ENCODE assay signal across 21 mouse cellular contexts in the genomic region with DNA sequence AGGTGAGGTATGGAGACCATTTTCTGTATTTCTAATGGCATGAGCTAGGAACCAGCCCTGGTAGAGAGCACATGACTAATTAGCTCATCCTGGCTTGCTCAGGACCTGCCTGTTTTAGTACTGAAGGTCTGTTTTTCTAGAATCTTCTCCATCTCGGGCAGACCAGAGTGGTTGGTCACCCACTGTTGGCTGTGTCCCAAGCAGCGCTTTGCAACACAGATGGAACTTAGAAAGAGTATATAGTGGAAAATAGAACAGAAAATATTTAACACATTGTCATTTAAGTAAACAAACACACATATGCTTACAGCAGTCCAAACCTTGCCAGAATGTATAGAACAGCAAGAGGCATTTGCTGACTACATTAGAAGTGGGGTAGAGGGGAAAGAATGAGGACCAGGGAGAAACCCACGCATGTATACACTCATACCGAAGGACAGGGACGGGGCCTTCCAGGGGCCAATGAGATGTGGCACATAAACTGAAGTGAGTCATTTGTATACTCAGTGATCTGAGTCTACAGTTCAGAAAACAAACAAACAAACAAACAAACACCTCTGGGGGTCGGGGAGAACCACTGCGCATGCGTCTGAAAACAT. TPM values are rescaled to one million over a fixed set of nuclear protein-coding genes. Genes with fewer than 3 reads are reported as not detected.
"Had no signal": no experiment of that assay in that cellular context is flagged by ENCODE, and none has a peak within 500 bp of the region (broad histone marks: within the 10 kb centered on the region; RNA-seq: fewer than 3 reads in every experiment).

No protein-coding gene starts in this region.

- H3K9ac ChIP-seq: liver, embryonic 13.5 days; liver, embryonic 15.5 days; liver, postnatal 0 days; midbrain, embryonic 13.5 days; midbrain, embryonic 15.5 days; neural tube, embryonic 12.5 days; stomach, embryonic 15.5 days had no signal

- DNase-seq: liver, embryonic 13.5 days; liver, postnatal 0 days; lung, adult 2 months; lung, postnatal 10 days; thymus, adult 2 months; thymus, postnatal 25 days; thymus, postnatal 4 days had no signal

- H3K4me1 ChIP-seq: liver, embryonic 13.5 days; liver, embryonic 15.5 days; midbrain, embryonic 15.5 days; neural tube, embryonic 12.5 days; stomach, embryonic 15.5 days had no signal

- H3K4me3 ChIP-seq: liver, embryonic 13.5 days; liver, embryonic 15.5 days; megakaryocyte, embryonic 14.5 days; midbrain, embryonic 13.5 days; midbrain, embryonic 15.5 days; neural tube, embryonic 12.5 days; stomach, embryonic 15.5 days had no signal

- H3K27me3 ChIP-seq: liver, embryonic 13.5 days; liver, embryonic 15.5 days; midbrain, embryonic 13.5 days; midbrain, embryonic 15.5 days; neural tube, embryonic 12.5 days; stomach, embryonic 15.5 days had no signal

- ATAC-seq: liver, postnatal 0 days; midbrain, embryonic 13.5 days; midbrain, embryonic 15.5 days had no signal

- H3K9me3 ChIP-seq: liver, embryonic 13.5 days; liver, embryonic 15.5 days; megakaryocyte, embryonic 14.5 days; midbrain, embryonic 13.5 days; midbrain, embryonic 15.5 days; neural tube, embryonic 12.5 days; stomach, embryonic 15.5 days had no signal

- H3K4me2 ChIP-seq: liver, embryonic 11.5 days; liver, embryonic 13.5 days; liver, embryonic 15.5 days; midbrain, embryonic 11.5 days; midbrain, embryonic 13.5 days; midbrain, embryonic 15.5 days; neural tube, embryonic 12.5 days; stomach, embryonic 15.5 days had no signal

- H3K36me3 ChIP-seq: liver, embryonic 13.5 days; liver, embryonic 15.5 days; midbrain, embryonic 13.5 days; midbrain, embryonic 15.5 days; neural tube, embryonic 12.5 days; stomach, embryonic 15.5 days had no signal

- H3K27ac ChIP-seq: liver, embryonic 13.5 days; liver, embryonic 15.5 days; macrophage; midbrain, embryonic 13.5 days; midbrain, embryonic 15.5 days; neural tube, embryonic 12.5 days; stomach, embryonic 15.5 days; stomach, postnatal 0 days had no signal

RNA-seq across cellular contexts. Expression of a gene that starts 21.3 kb away (rescaled TPM):
- total RNA-seq: monocyte, adult 5-6 weeks; neutrophil, adult 5-6 weeks had no signal
- polyA plus RNA-seq: liver, embryonic 15.5 days; liver, postnatal 0 days; macrophage had no signal

RNA-seq across cellular contexts. Expression of a gene that starts 25.4 kb away (rescaled TPM):
- total RNA-seq: megakaryocyte progenitor cell, adult 5-6 weeks; monocyte, adult 5-6 weeks; neutrophil, adult 5-6 weeks had no signal
- polyA plus RNA-seq: liver, embryonic 11.5 days; liver, embryonic 13.5 days; liver, embryonic 15.5 days; liver, postnatal 0 days; macrophage; midbrain, embryonic 11.5 days; neural tube, embryonic 12.5 days; spleen, adult 2 months; stomach, postnatal 0 days had no signal
